Mouse (Mus musculus): ENCODE data around the gene Alyref. TPM values are rescaled to one million over a fixed set of nuclear protein-coding genes. Genes with fewer than 3 reads are reported as not detected.

Gene Alyref
- polyA plus RNA-seq, 2 experiments = 143 to 478 TPM

GRCm38 (mm10) chr11:120617519-120618112 lies 19.5 kb upstream of the Alyref start, which contains the start of gene Pcyt2:
Gene Pcyt2 (minus strand): TSS chr11:120617936.
- H3K27me3 ChIP-seq (ENCODE audit: control insufficient read depth, insufficient read depth, low read length) = no peaks in the 10 kb centered on the region
- H3K9me3 ChIP-seq (ENCODE audit: control insufficient read depth, low read length) = no peaks in the 10 kb centered on the region
- ATAC-seq (ENCODE audit: low FRiP score, low read depth) = peak; percentile 94
- 0 out of 2 replicates have a peak within 1 kb of the TSS, but pooled peaks have one; percentile 43 for H3K27ac ChIP-seq (replicated peaks; ENCODE audit: low read depth, low read length)
- H3K4me3 ChIP-seq (replicated peaks; ENCODE audit: low read length) = peak within 1 kb of the TSS; percentile 87
- peaks cover 67% of the 10 kb centered on the region for H3K36me3 ChIP-seq (ENCODE audit: control insufficient read depth, insufficient read depth, low read length)
- peaks cover 11% of the 10 kb centered on the region for H3K4me1 ChIP-seq (ENCODE audit: control insufficient read depth, insufficient read depth, low read length)
- peak within 1 kb of the TSS; percentile 72 for H3K9ac ChIP-seq (ENCODE audit: low read depth, low read length, severe bottlenecking)
- H3K4me2 ChIP-seq (replicated peaks; ENCODE audit: low read depth, low read length, severe bottlenecking) = peak within 1 kb of the TSS; percentile 82
- under 1% methylated on average over 48 of the region's 56 CpGs for WGBS
- no peak for TF ChIP-seq POLR2A (IDR thresholded peaks at IDR 0.05; ENCODE audit: borderline replicate concordance, extremely low read depth, insufficient read depth, insufficient read length)
- DNase-seq (ENCODE audit: low spot score) = peak; percentile 89

GRCm38 (mm10) chr11:120616617-120617294 lies 18.6 kb upstream of the Alyref start:
- 55% methylated on average over 4 of the region's 4 CpGs for WGBS
- no peaks in the 10 kb centered on the region for H3K9me3 ChIP-seq (ENCODE audit: control insufficient read depth, low read length)
- no peak overlapping the region for H3K27ac ChIP-seq (replicated peaks; ENCODE audit: low read depth, low read length)
- ATAC-seq (ENCODE audit: low FRiP score, low read depth) = no peak
- peak overlapping the region; percentile 72 for H3K9ac ChIP-seq (ENCODE audit: low read depth, low read length, severe bottlenecking)
- TF ChIP-seq POLR2A (IDR thresholded peaks at IDR 0.05; ENCODE audit: borderline replicate concordance, extremely low read depth, insufficient read depth, insufficient read length) = no peak
- DNase-seq (ENCODE audit: low spot score) = no peak
- peak overlapping the region; percentile 87 for H3K4me3 ChIP-seq (replicated peaks; ENCODE audit: low read length)
- peak overlapping the region; percentile 82 for H3K4me2 ChIP-seq (replicated peaks; ENCODE audit: low read depth, low read length, severe bottlenecking)
- H3K27me3 ChIP-seq (ENCODE audit: control insufficient read depth, insufficient read depth, low read length) = no peaks in the 10 kb centered on the region
- H3K36me3 ChIP-seq (ENCODE audit: control insufficient read depth, insufficient read depth, low read length) = peaks cover 71% of the 10 kb centered on the region
- H3K4me1 ChIP-seq (ENCODE audit: control insufficient read depth, insufficient read depth, low read length) = peaks cover 11% of the 10 kb centered on the region

- ATAC-seq (ENCODE audit: low FRiP score, low read depth) (no peak), DNase-seq (ENCODE audit: low spot score) (no peak)
- Histone ChIP-seq H3K9ac (ENCODE audit: low read depth, low read length, severe bottlenecking) (no peak overlapping the region), H3K36me3 (ENCODE audit: control insufficient read depth, insufficient read depth, low read length) (peaks cover 72% of the 10 kb centered on the region), H3K4me1 (ENCODE audit: control insufficient read depth, insufficient read depth, low read length) (peaks cover 11% of the 10 kb centered on the region), H3K4me3 (replicated peaks; ENCODE audit: low read length) (no peak overlapping the region), H3K4me2 (replicated peaks; ENCODE audit: low read depth, low read length, severe bottlenecking) (no peak overlapping the region), H3K9me3 (ENCODE audit: control insufficient read depth, low read length) (no peaks in the 10 kb centered on the region), H3K27me3 (ENCODE audit: control insufficient read depth, insufficient read depth, low read length) (no peaks in the 10 kb centered on the region), H3K27ac (replicated peaks; ENCODE audit: low read depth, low read length) (no peak overlapping the region)
- 94% methylated on average over 11 of the region's 11 CpGs for WGBS
- no peak for TF ChIP-seq POLR2A (IDR thresholded peaks at IDR 0.05; ENCODE audit: borderline replicate concordance, extremely low read depth, insufficient read depth, insufficient read length)
These were observed 17.5 kb upstream of the Alyref start for GRCm38 (mm10) chr11:120615606-120616203.

GRCm38 (mm10) chr11:120615167-120615566 lies 17.0 kb upstream of the Alyref start:
- Histone ChIP-seq H3K27me3 (ENCODE audit: control insufficient read depth, insufficient read depth, low read length) (no peaks in the 10 kb centered on the region), H3K9me3 (ENCODE audit: control insufficient read depth, low read length) (no peaks in the 10 kb centered on the region), H3K36me3 (ENCODE audit: control insufficient read depth, insufficient read depth, low read length) (peaks cover 72% of the 10 kb centered on the region), H3K27ac (replicated peaks; ENCODE audit: low read depth, low read length) (no peak overlapping the region), H3K4me1 (ENCODE audit: control insufficient read depth, insufficient read depth, low read length) (peaks cover 11% of the 10 kb centered on the region), H3K9ac (ENCODE audit: low read depth, low read length, severe bottlenecking) (no peak overlapping the region), H3K4me3 (replicated peaks; ENCODE audit: low read length) (no peak overlapping the region), H3K4me2 (replicated peaks; ENCODE audit: low read depth, low read length, severe bottlenecking) (no peak overlapping the region)
- ATAC-seq (ENCODE audit: low FRiP score, low read depth) (no peak), DNase-seq (ENCODE audit: low spot score) (no peak)
- WGBS = 98% methylated on average over 6 of the region's 6 CpGs
- TF ChIP-seq POLR2A (IDR thresholded peaks at IDR 0.05; ENCODE audit: borderline replicate concordance, extremely low read depth, insufficient read depth, insufficient read length) = no peak

- H3K36me3 ChIP-seq (ENCODE audit: control insufficient read depth, insufficient read depth, low read length) = peaks cover 63% of the 10 kb centered on the region
- ATAC-seq (ENCODE audit: low FRiP score, low read depth) (no peak), DNase-seq (ENCODE audit: low spot score) (no peak)
- H3K4me2 ChIP-seq (replicated peaks; ENCODE audit: low read depth, low read length, severe bottlenecking) = no peak overlapping the region
- no peak for TF ChIP-seq POLR2A (IDR thresholded peaks at IDR 0.05; ENCODE audit: borderline replicate concordance, extremely low read depth, insufficient read depth, insufficient read length)
- no peak overlapping the region for H3K4me3 ChIP-seq (replicated peaks; ENCODE audit: low read length)
- no peaks in the 10 kb centered on the region for H3K9me3 ChIP-seq (ENCODE audit: control insufficient read depth, low read length)
- H3K4me1 ChIP-seq (ENCODE audit: control insufficient read depth, insufficient read depth, low read length) = peaks cover 11% of the 10 kb centered on the region
- H3K27me3 ChIP-seq (ENCODE audit: control insufficient read depth, insufficient read depth, low read length) = peaks cover 1% of the 10 kb centered on the region
- H3K27ac ChIP-seq (replicated peaks; ENCODE audit: low read depth, low read length) = no peak overlapping the region
- no peak overlapping the region for H3K9ac ChIP-seq (ENCODE audit: low read depth, low read length, severe bottlenecking)
- 85% methylated on average over 8 of the region's 8 CpGs for WGBS
These were observed 15.8 kb upstream of the Alyref start for GRCm38 (mm10) chr11:120613976-120614375.
